Mouse (Mus musculus) neural tube, embryonic 12.5 days (tissue): ENCODE data around the gene Flad1. TPM values are rescaled to one million over a fixed set of nuclear protein-coding genes. Genes with fewer than 3 reads are reported as not detected.

Source experiments
- ATAC-seq: fragments of 200-750 bp; cut with Nextera tagmentation; 2 replicates; pipeline ENCODE4 v1.8.0; 2017; ENCODE audit warnings: low read depth, mild to moderate bottlenecking, moderate TSS enrichment, moderate library complexity; ENCODE audit not compliant: low FRiP score
- H3K27ac ChIP-seq: fragments of 300-500 bp; sonication (generic); 2 replicates; pipeline ENCODE4 v1.5.1; 2016
- H3K27me3 ChIP-seq: fragments of 300-500 bp; sonication (generic); replicated peaks from 2 replicates; pipeline ENCODE4 v1.6.1; 2016; ENCODE audit warnings: mild to moderate bottlenecking
- H3K36me3 ChIP-seq: fragments of 300-500 bp; sonication (generic); 2 replicates; pipeline ENCODE4 v1.6.1; 2016; ENCODE audit warnings: mild to moderate bottlenecking
- H3K4me1 ChIP-seq: fragments of 300-500 bp; sonication (generic); 2 replicates; pipeline ENCODE4 v1.6.1; 2016
- H3K4me2 ChIP-seq: fragments of 300-500 bp; sonication (generic); replicated peaks from 2 replicates; pipeline ENCODE4 v1.6.1; 2016; ENCODE audit warnings: mild to moderate bottlenecking
- H3K4me3 ChIP-seq: fragments of 300-500 bp; sonication (generic); 2 replicates; pipeline ENCODE4 v1.5.1; 2016
- H3K9ac ChIP-seq: fragments of 300-500 bp; sonication (generic); 2 replicates; pipeline ENCODE4 v1.6.1; 2016; ENCODE audit warnings: mild to moderate bottlenecking
- H3K9me3 ChIP-seq: fragments of 300-500 bp; sonication (generic); 2 replicates; pipeline ENCODE4 v1.6.1; 2016; ENCODE audit warnings: mild to moderate bottlenecking
- WGBS: fragments of 180-500 bp; shearing (Covaris S2); methylation state at CpG from one replicate; pipeline ENCODE4 v1.1.7; 2016; 5-methylcytosine and 5-hydroxymethylcytosine counted together
- polyA plus RNA-seq: library from polyadenylated mRNA; unstranded; fragments of >200 nt; fragmentation: Nextera tagmentation; extraction: Ambion mirVana; gene quantifications from 2 replicates; pipeline ENCODE4 v1.2.1, GENCODE M21; 2016

Flad1 gene
- polyA plus RNA-seq, result 33.4 and 35.0 TPM in 2 replicates

DNA sequence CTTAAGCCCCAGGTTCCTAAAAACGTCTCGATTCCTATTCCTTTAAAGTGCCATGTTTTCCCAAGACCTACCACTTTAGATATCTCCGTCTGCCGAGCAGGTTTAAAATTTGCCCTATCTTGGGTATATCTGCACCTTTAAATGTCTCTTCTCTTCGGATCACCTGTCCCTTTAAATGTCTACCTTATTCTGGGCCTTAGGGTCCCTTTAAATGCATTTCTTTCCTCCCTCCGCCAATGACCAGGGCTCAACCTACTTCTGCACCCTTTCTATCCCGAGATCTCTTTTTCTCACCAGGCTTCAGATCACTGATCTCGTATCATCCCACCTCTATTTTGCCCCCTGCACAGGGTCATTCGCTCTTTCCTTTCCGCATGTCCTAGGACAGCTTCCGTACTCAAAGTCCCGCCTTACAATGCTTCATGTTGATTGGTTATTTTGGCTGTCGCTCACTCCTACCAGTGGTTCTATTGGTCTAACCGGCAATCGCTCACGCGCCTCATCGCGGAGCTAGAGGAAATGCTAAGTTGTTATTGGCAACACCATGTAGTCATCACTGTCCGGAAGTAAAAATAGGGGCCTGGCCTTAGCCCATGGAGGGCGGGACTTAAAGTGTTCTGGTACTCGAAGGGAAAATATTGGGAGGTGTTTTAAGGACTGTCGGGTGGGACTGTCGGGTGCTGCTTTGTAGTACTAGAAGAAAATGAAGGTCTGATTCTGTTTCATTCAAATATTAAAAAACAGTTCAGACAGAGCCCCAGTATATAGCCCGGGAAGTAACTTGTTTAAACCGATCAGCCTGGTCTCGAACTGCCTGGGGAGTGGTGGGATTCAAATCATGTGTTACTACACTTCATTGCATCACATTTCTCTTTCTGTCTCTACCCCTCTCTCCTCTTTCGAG lies at the start of gene Flad1:
TSS of gene Flad1 (minus strand) at position 381 of the 904 bp plus-strand sequence.
- peak within 1 kb of the TSS; percentile 42 for H3K4me3 ChIP-seq
- H3K9me3 ChIP-seq, result no peaks in the 10 kb centered on the region
- WGBS, result 7% methylated on average over 28 of the region's 28 CpGs
- peak within 1 kb of the TSS; percentile 48 for H3K9ac ChIP-seq
- ATAC-seq, result peak; percentile 100
- H3K36me3 ChIP-seq, result peaks cover 24% of the 10 kb centered on the region
- no peaks in the 10 kb centered on the region for H3K27me3 ChIP-seq
- peak within 1 kb of the TSS; percentile 64 for H3K4me2 ChIP-seq
- H3K4me1 ChIP-seq, result peaks cover 7% of the 10 kb centered on the region
- H3K27ac ChIP-seq, result no peak within 1 kb of the TSS

DNA sequence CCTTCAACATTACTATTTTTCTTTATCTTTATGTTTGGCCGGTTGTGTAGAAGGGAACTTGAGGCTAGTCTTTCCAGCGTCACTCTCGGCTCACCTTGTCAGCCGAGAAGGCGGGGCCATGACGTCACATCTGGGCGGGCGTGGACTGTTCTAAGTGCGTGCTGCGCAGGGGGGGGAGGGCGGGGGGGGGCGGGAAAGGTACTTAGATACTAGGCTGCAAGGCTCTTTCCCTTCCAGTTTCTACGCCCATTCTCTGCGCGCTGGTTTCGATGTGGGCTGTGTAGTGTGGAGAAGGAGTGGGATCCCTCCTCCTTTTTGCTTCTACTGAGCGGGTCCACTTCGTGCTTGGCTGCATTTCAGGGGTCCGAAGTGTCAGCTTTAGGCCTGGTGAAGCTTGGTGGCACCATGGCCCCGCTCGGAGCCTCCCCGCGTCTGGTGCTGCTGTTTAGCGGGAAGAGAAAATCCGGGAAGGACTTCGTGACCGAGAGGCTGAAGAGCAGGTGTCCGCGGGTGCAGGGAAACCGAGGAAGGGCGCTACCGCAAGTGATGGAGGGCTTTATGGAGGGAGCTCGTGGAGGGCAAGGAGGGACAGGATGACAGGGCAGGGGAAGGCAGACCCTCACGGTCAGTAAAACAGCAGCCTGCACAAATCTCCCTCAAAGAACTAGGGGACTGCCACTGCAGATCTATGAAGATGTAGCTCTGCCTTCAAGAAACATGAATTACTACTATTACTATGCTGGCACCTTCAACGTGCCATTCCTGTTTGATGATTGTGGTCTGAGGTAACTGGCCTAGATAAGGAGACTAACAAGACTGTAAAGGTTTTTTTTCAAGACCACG lies 47.5 kb upstream of the Flad1 start:
- Histone ChIP-seq H3K36me3 (peaks cover 7% of the 10 kb centered on the region; the same call in 1 of the 2 replicates), H3K27ac (peak overlapping the region; percentile 48; the same call in 1 of the 2 replicates), H3K4me1 (peaks cover 17% of the 10 kb centered on the region), H3K4me2 (peak overlapping the region; percentile 79), H3K4me3 (peak overlapping the region; percentile 58), H3K9me3 (no peaks in the 10 kb centered on the region), H3K27me3 (no peaks in the 10 kb centered on the region), H3K9ac (peak overlapping the region; percentile 68)
- 1% methylated on average over 36 of the region's 36 CpGs for WGBS
- peak; percentile 81 for ATAC-seq

DNA sequence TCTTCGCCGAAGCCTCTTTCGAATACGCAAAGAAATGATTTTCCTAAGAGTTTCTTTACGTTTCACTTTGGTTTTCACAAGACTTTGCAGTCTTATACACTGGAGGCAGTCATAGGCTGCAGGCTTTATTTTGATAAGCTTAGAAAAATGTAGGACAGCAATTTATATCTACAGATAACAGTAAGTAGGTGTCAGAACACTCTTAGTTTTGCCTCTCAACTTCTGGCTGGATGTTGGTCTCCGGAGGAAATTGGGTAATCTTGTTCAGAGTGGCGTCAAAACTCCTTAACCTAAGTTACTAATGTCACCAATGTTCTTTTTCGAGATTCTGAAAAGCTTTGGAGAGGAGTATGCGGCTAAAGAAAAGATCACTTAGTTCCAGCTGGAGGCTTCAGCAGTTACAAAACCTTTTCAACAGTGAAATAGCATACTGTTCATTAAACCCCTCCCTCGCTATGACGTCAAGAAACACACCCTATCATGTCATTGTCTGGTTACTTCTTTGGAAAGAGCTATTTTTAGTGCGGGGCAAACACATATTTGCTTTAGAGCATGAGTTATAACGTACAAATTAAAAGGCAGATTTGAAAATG lies 46.8 kb upstream of the Flad1 start:
- H3K4me3 ChIP-seq, result peak overlapping the region; percentile 58
- ATAC-seq, result peak; percentile 25; the same call in 1 of the 2 replicates
- H3K4me2 ChIP-seq, result peak overlapping the region; percentile 79
- no peak overlapping the region for H3K27ac ChIP-seq
- H3K9me3 ChIP-seq, result no peaks in the 10 kb centered on the region
- peaks cover 5% of the 10 kb centered on the region; the same call in 1 of the 2 replicates for H3K36me3 ChIP-seq
- H3K27me3 ChIP-seq, result no peaks in the 10 kb centered on the region
- no peak overlapping the region for H3K9ac ChIP-seq
- 54% methylated on average over 13 of the region's 13 CpGs for WGBS
- peaks cover 17% of the 10 kb centered on the region for H3K4me1 ChIP-seq

DNA sequence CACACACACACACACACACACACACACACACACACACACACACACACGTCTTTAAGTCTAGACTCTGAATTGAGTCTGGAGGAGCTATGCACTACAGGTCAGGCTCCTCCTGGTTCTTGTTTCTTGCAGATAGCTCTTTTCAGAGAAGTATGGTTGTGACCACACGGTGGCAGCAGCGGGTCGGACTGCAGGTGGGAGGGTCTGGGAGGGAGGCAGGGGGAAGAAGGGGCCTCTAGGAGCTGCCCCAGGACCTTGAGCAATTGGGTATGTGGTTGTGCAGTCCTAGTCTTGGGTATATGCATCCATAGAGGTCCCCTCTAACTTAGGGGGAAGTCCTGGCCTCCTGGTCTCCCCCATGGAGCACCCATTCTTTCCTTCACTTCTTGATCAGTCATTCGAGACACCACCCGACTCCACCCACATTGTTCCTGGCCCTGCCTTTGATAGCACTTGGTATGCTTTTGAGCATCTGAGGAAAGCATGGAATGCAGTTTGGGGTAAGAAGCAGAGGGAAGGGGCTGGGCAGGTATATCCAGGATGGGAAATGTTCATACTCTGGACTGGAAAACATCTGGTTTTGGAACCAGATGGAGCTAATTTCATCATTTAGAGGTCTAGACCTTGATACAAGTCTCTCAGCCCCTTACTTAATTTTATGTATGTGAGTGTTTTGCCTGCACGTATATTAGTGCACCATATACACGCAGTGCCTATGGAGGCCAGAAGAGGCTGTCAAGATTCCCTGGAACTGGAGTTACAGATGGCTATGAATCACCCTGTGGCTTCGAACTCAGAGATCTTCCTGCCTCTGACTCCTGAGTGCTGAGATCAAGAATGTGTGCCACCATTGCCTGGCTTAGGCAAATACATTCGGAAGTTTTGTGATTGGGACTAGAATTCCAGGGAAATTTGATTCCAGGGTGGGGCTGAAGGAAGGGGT lies 45.3 kb upstream of the Flad1 start:
- no peak for ATAC-seq
- Histone ChIP-seq H3K4me1 (peaks cover 17% of the 10 kb centered on the region), H3K4me2 (no peak overlapping the region), H3K27me3 (no peaks in the 10 kb centered on the region), H3K27ac (no peak overlapping the region), H3K36me3 (peaks cover 4% of the 10 kb centered on the region; the same call in 1 of the 2 replicates), H3K4me3 (no peak overlapping the region), H3K9me3 (no peaks in the 10 kb centered on the region), H3K9ac (no peak overlapping the region)
- 35% methylated on average over 10 of the region's 10 CpGs for WGBS

DNA sequence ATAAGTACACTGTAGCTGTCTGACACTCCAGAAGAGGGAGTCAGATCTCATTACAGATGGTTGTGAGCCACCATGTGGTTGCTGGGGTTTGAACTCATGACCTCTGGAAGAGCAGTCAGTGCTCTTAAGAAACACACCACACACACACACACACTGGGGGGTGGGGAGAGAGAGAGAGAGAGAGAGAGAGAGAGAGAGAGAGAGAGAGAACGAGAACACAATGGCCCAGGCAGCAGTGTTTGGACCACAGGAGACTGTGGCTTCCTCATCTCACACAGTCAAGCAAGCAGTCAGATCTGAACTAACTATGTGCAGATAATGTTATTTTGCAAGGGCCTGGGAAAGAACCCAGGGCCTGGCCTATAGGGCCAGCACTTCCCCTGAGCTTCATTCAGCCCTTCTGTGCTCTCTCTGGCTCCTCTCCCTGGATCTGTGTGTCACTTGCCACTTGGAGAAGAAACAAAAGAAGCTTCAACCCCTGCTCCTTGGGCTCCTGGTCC lies 44.2 kb upstream of the Flad1 start:
- no peak overlapping the region for H3K9ac ChIP-seq
- 75% methylated on average over 1 of the region's 1 CpGs for WGBS
- no peak overlapping the region for H3K4me2 ChIP-seq
- no peak for ATAC-seq
- H3K27ac ChIP-seq, result no peak overlapping the region
- peaks cover 17% of the 10 kb centered on the region for H3K4me1 ChIP-seq
- no peaks in the 10 kb centered on the region for H3K27me3 ChIP-seq
- H3K36me3 ChIP-seq, result no peaks in the 10 kb centered on the region
- no peak overlapping the region for H3K4me3 ChIP-seq
- no peaks in the 10 kb centered on the region for H3K9me3 ChIP-seq

DNA sequence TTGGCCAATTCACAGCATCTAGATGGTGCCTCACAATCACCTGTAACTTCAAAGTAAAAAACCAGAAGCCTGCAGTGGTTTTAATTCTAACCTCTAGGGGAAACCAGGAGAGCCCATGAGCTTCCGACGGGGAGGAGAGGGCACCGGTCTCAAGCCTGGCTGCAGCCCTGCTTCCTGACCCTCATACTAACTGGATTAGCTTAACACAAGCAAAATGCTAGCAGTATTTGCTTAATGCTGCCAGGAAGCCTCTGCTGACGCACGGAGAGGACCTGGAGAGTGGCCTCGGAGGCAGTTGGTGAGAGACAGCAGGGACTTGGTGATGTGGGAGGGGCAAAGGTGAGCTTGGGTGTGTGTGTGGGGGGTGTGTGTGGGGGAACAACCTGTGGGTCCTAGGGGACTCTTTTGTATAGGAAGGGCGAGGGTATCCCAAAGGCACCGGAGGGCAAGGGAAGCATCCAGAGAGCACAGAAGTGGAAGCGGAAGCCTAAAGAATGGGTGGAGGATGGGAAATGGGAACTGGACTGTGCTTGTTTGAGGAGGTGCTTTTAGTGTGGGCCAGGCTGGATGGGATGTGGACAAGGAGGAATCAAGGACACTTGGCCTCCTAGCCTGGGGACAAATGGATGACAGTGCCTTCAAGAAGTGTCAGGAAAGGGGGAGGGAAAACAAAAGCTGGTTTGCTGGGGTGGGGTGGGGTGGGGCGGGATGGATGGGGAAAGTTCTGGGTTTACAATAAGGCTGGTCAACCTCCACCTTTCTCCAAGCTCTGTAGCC lies 42.9 kb upstream of the Flad1 start, which contains the start of gene Pmvk:
TSS of gene Pmvk (plus strand) at position 141 of the 777 bp plus-strand sequence.
- WGBS, result 73% methylated on average over 10 of the region's 10 CpGs
- Histone ChIP-seq H3K27me3 (no peaks in the 10 kb centered on the region), H3K9ac (no peak within 1 kb of the TSS), H3K4me2 (no peak within 1 kb of the TSS), H3K27ac (no peak within 1 kb of the TSS), H3K4me3 (no peak within 1 kb of the TSS), H3K4me1 (peaks cover 5% of the 10 kb centered on the region), H3K9me3 (no peaks in the 10 kb centered on the region), H3K36me3 (no peaks in the 10 kb centered on the region)
- ATAC-seq, result no peak

DNA sequence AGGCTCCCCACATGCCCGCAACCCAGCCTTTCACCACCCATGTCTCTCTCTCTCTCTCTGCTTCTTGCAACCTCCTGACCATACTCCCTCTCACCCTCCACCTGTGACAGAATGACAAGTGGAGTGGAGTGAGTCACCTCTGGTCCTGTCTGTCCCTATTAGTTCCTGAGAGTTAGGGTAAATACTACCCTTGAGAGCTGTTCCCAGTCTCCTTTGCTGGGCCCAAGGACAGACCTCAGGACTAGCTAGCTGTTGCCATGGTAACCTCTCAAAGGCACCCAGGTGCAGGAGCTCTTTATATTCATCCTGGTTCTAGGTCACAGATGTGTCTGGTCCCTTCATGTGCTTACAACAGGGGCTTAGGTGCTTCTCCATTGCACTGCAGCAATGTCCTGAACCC lies 40.2 kb upstream of the Flad1 start:
- Histone ChIP-seq H3K9ac (no peak overlapping the region), H3K9me3 (no peaks in the 10 kb centered on the region), H3K27ac (no peak overlapping the region), H3K4me2 (no peak overlapping the region), H3K4me3 (no peak overlapping the region), H3K4me1 (peaks cover 4% of the 10 kb centered on the region; the same call in 1 of the 2 replicates), H3K36me3 (no peaks in the 10 kb centered on the region), H3K27me3 (no peaks in the 10 kb centered on the region)
- ATAC-seq, result no peak
- 83% methylated on average over 1 of the region's 1 CpGs for WGBS

DNA sequence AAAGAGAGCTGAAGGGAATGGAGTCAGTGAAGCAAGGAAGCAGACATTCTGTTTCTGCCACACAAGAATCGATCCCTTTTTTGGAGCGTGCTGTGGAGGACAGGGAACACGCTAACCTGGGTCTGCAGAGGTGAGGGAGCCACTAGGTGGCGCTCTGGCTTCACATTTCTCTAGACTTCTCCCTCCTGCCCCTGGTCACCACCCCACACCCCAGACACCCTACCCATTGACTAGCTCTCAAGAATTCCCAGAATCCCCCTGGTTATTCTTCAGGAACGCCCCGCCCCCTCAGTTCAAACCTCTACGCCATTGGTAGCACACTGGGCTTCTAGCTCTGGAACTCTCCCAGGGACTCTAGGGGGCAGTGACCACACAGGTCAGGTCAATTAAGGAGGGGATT lies 37.9 kb upstream of the Flad1 start:
- Histone ChIP-seq H3K27me3 (no peaks in the 10 kb centered on the region), H3K27ac (no peak overlapping the region), H3K4me2 (no peak overlapping the region), H3K9me3 (no peaks in the 10 kb centered on the region), H3K4me1 (no peaks in the 10 kb centered on the region), H3K36me3 (peaks cover 11% of the 10 kb centered on the region), H3K9ac (no peak overlapping the region), H3K4me3 (no peak overlapping the region)
- 35% methylated on average over 7 of the region's 7 CpGs for WGBS
- peak; percentile 69 for ATAC-seq

DNA sequence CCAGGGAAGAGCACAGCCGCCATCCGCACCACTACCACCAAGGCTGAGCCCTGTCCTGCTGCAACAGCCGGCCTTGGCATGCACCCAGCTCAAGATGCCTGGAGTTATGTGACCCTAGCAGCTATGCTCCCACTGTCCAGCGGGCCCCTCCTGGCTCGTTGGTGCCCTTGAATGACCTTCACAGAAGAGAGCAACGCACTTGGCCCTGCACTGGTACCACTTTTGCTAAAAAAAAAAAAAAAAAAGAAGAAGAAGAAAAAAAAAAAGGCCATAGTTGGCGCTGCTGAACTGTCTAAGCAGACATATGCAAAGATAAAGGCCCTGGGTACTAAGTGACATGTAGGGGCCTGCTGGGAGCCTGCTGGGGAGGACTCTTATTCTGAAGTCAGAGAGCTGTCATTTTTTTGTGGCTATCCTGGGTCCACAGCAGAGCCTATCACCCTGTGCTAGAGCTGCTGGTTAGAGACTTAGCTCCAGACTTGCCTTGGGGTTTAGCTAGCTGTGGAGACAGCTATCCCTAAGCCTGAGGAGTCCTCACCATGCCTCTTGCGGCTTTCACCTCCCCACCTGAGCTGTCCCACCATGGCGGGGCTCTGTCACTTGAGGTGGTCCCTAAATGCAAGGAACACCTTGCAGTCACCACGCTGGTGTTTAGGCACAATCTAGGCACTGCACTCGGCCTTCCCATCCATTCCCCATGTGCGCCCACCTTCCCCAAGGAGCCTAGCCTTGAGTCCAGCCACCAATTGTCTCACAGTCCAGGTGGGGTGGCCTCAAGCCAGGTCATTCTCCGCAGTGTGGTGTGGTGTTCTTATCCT lies 37.3 kb upstream of the Flad1 start:
- no peak overlapping the region for H3K4me2 ChIP-seq
- no peaks in the 10 kb centered on the region for H3K4me1 ChIP-seq
- no peaks in the 10 kb centered on the region for H3K9me3 ChIP-seq
- no peak overlapping the region for H3K4me3 ChIP-seq
- H3K9ac ChIP-seq, result no peak overlapping the region
- H3K27ac ChIP-seq, result no peak overlapping the region
- no peak for ATAC-seq
- H3K27me3 ChIP-seq, result no peaks in the 10 kb centered on the region
- WGBS, result 78% methylated on average over 13 of the region's 13 CpGs
- H3K36me3 ChIP-seq, result peaks cover 11% of the 10 kb centered on the region

DNA sequence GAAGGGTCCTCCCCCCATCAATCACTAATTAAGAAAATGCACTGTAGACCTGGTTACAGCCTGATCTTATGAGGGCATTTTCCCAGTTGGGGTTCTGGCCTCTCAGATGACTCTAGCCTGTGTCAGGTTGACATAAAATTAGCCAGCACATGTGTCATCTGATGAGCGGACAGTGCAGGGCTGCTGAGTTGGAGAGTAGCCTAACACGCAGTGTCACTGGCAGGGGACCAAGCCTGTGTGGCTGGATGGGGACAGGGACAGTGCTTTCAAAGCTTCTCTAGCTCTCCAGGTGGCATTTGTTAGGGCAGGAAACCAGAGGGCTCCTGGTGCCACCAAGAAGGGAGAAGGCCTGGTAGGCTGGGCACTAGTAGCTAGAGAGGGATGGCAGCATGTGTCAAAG lies 29.0 kb upstream of the Flad1 start:
- WGBS, result 95% methylated on average over 2 of the region's 2 CpGs
- peaks cover 17% of the 10 kb centered on the region; the same call in 1 of the 2 replicates for H3K4me1 ChIP-seq
- peaks cover 3% of the 10 kb centered on the region; the same call in 1 of the 2 replicates for H3K36me3 ChIP-seq
- H3K9ac ChIP-seq, result no peak overlapping the region
- no peak for ATAC-seq
- no peak overlapping the region for H3K4me2 ChIP-seq
- no peak overlapping the region for H3K27ac ChIP-seq
- H3K4me3 ChIP-seq, result no peak overlapping the region
- H3K9me3 ChIP-seq, result no peaks in the 10 kb centered on the region
- H3K27me3 ChIP-seq, result no peaks in the 10 kb centered on the region
